ENCODE assay signal across 8 mouse cellular contexts in genomic region chr5:123058251-123059102, GRCm38 (mm10). TPM values are rescaled to one million over a fixed set of nuclear protein-coding genes. Genes with fewer than 3 reads are reported as not detected.
A peak's percentile ranks its signal among the peaks of the same experiment; 100 is the strongest.
DNase-seq lines count a peak whose midpoint lies in the region; ATAC-seq and TF ChIP-seq lines count a peak whose summit lies in the region.

No protein-coding gene starts in this region.

- no peaks in the 10 kb centered on the region for H3K27me3 ChIP-seq in heart, embryonic 12.5 days (replicated peaks)
- peaks cover 3% of the 10 kb centered on the region; the same call in 1 of the 2 replicates for H3K27me3 ChIP-seq in G1E (ENCODE audit: insufficient read depth, low read length)
- H3K27me3 ChIP-seq in heart, postnatal 0 days (ENCODE audit: control insufficient read depth, insufficient read depth, low read length): no peaks in the 10 kb centered on the region
- no peaks in the 10 kb centered on the region for H3K27me3 ChIP-seq in midbrain, embryonic 11.5 days (ENCODE audit: control insufficient read depth, insufficient read depth, low read length)

- no peak for DNase-seq in heart, adult 18-20 months
- peak; percentile 44 for DNase-seq in G1E (ENCODE audit: low spot score)
- no peak for DNase-seq in heart, postnatal 0 days (ENCODE audit: low spot score)
- DNase-seq in midbrain, embryonic 11.5 days (ENCODE audit: low spot score, missing footprints): peak; percentile 89
- no peak for DNase-seq in frontal cortex, postnatal 25 days (ENCODE audit: low spot score in 2 of 2)
- no peak for DNase-seq in left cerebral cortex, postnatal 25 days (ENCODE audit: low spot score in 2 of 2)

- peak overlapping the region; percentile 52 for H3K4me2 ChIP-seq in heart, embryonic 12.5 days
- peak overlapping the region; percentile 58 for H3K4me2 ChIP-seq in heart, postnatal 0 days (ENCODE audit: low read depth, low read length)
- peak overlapping the region; percentile 47 for H3K4me2 ChIP-seq in midbrain, embryonic 11.5 days

- ATAC-seq in heart, embryonic 12.5 days (ENCODE audit: insufficient number of reproducible peaks, low FRiP score): no peak
- peak; percentile 46; the same call in 1 of the 2 replicates for ATAC-seq in G1E (ENCODE audit: extremely low read depth, insufficient number of reproducible peaks, low FRiP score, poor library complexity, severe bottlenecking)
- ATAC-seq in heart, postnatal 0 days (ENCODE audit: insufficient read depth, low read depth): no peak
- no peak for ATAC-seq in midbrain, embryonic 11.5 days (ENCODE audit: low FRiP score)
- ATAC-seq in activated CD4-positive, CD25-positive, alpha-beta regulatory T cell, adult 4 months: no peak

- intact Hi-C loops in left cerebral cortex, postnatal 25 days (cut with DNase I): loop anchor here (5.0 kb wide), 1 partner anchor 169 kb away; no protein-coding TSS in a partner anchor

- TF ChIP-seq CTCF in G1E (IDR thresholded peaks at IDR 0.05; ENCODE audit: low read depth, low read length): no peak
- TF ChIP-seq CTCF in heart, postnatal 0 days (IDR thresholded peaks at IDR 0.05; ENCODE audit: low read depth): no peak

- peak overlapping the region; percentile 48; the same call in 1 of the 2 replicates for H3K27ac ChIP-seq in heart, embryonic 12.5 days (ENCODE audit: poor library complexity, severe bottlenecking)
- peak overlapping the region; percentile 93 for H3K27ac ChIP-seq in heart, postnatal 0 days (ENCODE audit: low read depth)
- H3K27ac ChIP-seq in midbrain, embryonic 11.5 days (ENCODE audit: low read depth, low read length): 0 out of 2 replicates have a peak overlapping the region, but pooled peaks have one; percentile 2

- H3K9ac ChIP-seq in heart, embryonic 12.5 days: peak overlapping the region; percentile 50
- H3K9ac ChIP-seq in heart, postnatal 0 days (replicated peaks; ENCODE audit: low read depth, low read length): peak overlapping the region; percentile 48
- peak overlapping the region; percentile 57 for H3K9ac ChIP-seq in midbrain, embryonic 11.5 days (ENCODE audit: low read length)

- TF ChIP-seq EP300 in heart, postnatal 0 days (IDR thresholded peaks at IDR 0.05; ENCODE audit: low read depth): no peak

- no peaks in the 10 kb centered on the region for H3K36me3 ChIP-seq in heart, embryonic 12.5 days
- no peaks in the 10 kb centered on the region for H3K36me3 ChIP-seq in G1E (replicated peaks)
- no peaks in the 10 kb centered on the region for H3K36me3 ChIP-seq in heart, postnatal 0 days (replicated peaks; ENCODE audit: control insufficient read depth, insufficient read depth, low read length)
- H3K36me3 ChIP-seq in midbrain, embryonic 11.5 days (ENCODE audit: control insufficient read depth, insufficient read depth, low read length): no peaks in the 10 kb centered on the region

- peak overlapping the region; percentile 39 for H3K4me3 ChIP-seq in heart, embryonic 12.5 days
- peak overlapping the region; percentile 66 for H3K4me3 ChIP-seq in G1E (ENCODE audit: low read depth, low read length)
- H3K4me3 ChIP-seq in heart, postnatal 0 days (ENCODE audit: low read depth, low read length): peak overlapping the region; percentile 39
- peak overlapping the region; percentile 28 for H3K4me3 ChIP-seq in midbrain, embryonic 11.5 days (ENCODE audit: low read depth, low read length)

- 41% methylated on average over 16 of the region's 16 CpGs for WGBS in heart, embryonic 12.5 days
- WGBS in heart, postnatal 0 days: 29% methylated on average over 16 of the region's 16 CpGs
- 47% methylated on average over 16 of the region's 16 CpGs for WGBS in midbrain, embryonic 11.5 days

- H3K9me3 ChIP-seq in heart, embryonic 12.5 days (replicated peaks): no peaks in the 10 kb centered on the region
- H3K9me3 ChIP-seq in G1E (replicated peaks): no peaks in the 10 kb centered on the region
- no peaks in the 10 kb centered on the region for H3K9me3 ChIP-seq in heart, postnatal 0 days (replicated peaks; ENCODE audit: control insufficient read depth, low read length)
- H3K9me3 ChIP-seq in midbrain, embryonic 11.5 days (ENCODE audit: control insufficient read depth, low read length): no peaks in the 10 kb centered on the region

- H3K4me1 ChIP-seq in heart, embryonic 12.5 days (replicated peaks): peaks cover 13% of the 10 kb centered on the region
- peaks cover 25% of the 10 kb centered on the region for H3K4me1 ChIP-seq in G1E (ENCODE audit: insufficient read depth, low read depth, low read length)
- 0 out of 2 replicates have a peak, but pooled peaks cover 8% of the 10 kb centered on the region for H3K4me1 ChIP-seq in heart, postnatal 0 days (ENCODE audit: control insufficient read depth, insufficient read depth)
- no peaks in the 10 kb centered on the region for H3K4me1 ChIP-seq in midbrain, embryonic 11.5 days (ENCODE audit: control insufficient read depth, insufficient read depth, low read length)

RNA-seq across cellular contexts. Expression of gene Tmem120b, which starts 9.7 kb away (rescaled TPM):
- 12.9 and 13.0 TPM in 2 replicates for polyA plus RNA-seq in heart, embryonic 12.5 days (2016; fragmentation: Nextera tagmentation; extraction: Ambion mirVana)
- 10 to 100 TPM; 10.1 to 10.3 TPM for total RNA-seq in heart, adult 18-20 months (2021)
- 2.3 TPM in 1 of 2 replicates, not detected in the other for total RNA-seq in G1E (2014; fragmentation: Nextera tagmentation)
- total RNA-seq in G1E (2017): 0.93 and 1.3 TPM in 2 replicates
- 0.53 and 0.59 TPM in 2 replicates for polyA plus RNA-seq in G1E (2012)
- 6.5 and 8.7 TPM in 2 replicates for total RNA-seq in heart, postnatal 0 days (2014; rRNA removed; ENCODE audit: low replicate concordance)
- 10.7 and 11.1 TPM in 2 replicates for polyA plus RNA-seq in heart, postnatal 0 days (2015; fragmentation: Nextera tagmentation; extraction: Ambion mirVana)
- 7.6 and 7.9 TPM in 2 replicates for polyA plus RNA-seq in midbrain, embryonic 11.5 days (2014; fragmentation: Nextera tagmentation; extraction: Ambion mirVana)
- 10 to 100 TPM; 14.3 to 17.1 TPM for total RNA-seq in left cerebral cortex, postnatal 25 days (2021)
- polyA plus RNA-seq in activated CD4-positive, CD25-positive, alpha-beta regulatory T cell, adult 4 months (2017; shearing (Covaris generic)): 1 to 10 TPM; 2.2 to 2.3 TPM

RNA-seq across cellular contexts. Expression of gene Morn3, which starts 11.7 kb away (rescaled TPM):
- not detected in 2 replicates for polyA plus RNA-seq in heart, embryonic 12.5 days (2016; fragmentation: Nextera tagmentation; extraction: Ambion mirVana)
- total RNA-seq in heart, adult 18-20 months (2021): not detected
- not detected in 2 replicates for total RNA-seq in G1E (2014; fragmentation: Nextera tagmentation)
- 0.23 TPM in 1 of 2 replicates, not detected in the other for total RNA-seq in G1E (2017)
- not detected in 2 replicates for polyA plus RNA-seq in G1E (2012)
- not detected in 2 replicates for total RNA-seq in heart, postnatal 0 days (2014; rRNA removed; ENCODE audit: low replicate concordance)
- polyA plus RNA-seq in heart, postnatal 0 days (2015; fragmentation: Nextera tagmentation; extraction: Ambion mirVana): 0.36 TPM in 1 of 2 replicates, not detected in the other
- polyA plus RNA-seq in midbrain, embryonic 11.5 days (2014; fragmentation: Nextera tagmentation; extraction: Ambion mirVana): not detected in 2 replicates
- under 1 TPM in 1 of 2 experiments, not detected in 1; 0.73 TPM for total RNA-seq in left cerebral cortex, postnatal 25 days (2021)
- 1 to 10 TPM; 3.2 to 4.9 TPM for polyA plus RNA-seq in activated CD4-positive, CD25-positive, alpha-beta regulatory T cell, adult 4 months (2017; shearing (Covaris generic))

RNA-seq across cellular contexts. Expression of gene Orai1, which starts 43.6 kb away (rescaled TPM):
- polyA plus RNA-seq in heart, embryonic 12.5 days (2016; fragmentation: Nextera tagmentation; extraction: Ambion mirVana): 22.8 and 23.3 TPM in 2 replicates
- total RNA-seq in heart, adult 18-20 months (2021): 10 to 100 TPM; 12.2 to 12.5 TPM
- total RNA-seq in G1E (2014; fragmentation: Nextera tagmentation): 16.0 and 18.8 TPM in 2 replicates
- 7.1 and 10.2 TPM in 2 replicates for total RNA-seq in G1E (2017)
- polyA plus RNA-seq in G1E (2012): 16.4 and 18.1 TPM in 2 replicates
- 23.9 and 43.4 TPM in 2 replicates for total RNA-seq in heart, postnatal 0 days (2014; rRNA removed; ENCODE audit: low replicate concordance)
- polyA plus RNA-seq in heart, postnatal 0 days (2015; fragmentation: Nextera tagmentation; extraction: Ambion mirVana): 18.7 and 21.2 TPM in 2 replicates
- polyA plus RNA-seq in midbrain, embryonic 11.5 days (2014; fragmentation: Nextera tagmentation; extraction: Ambion mirVana): 8.2 and 10.5 TPM in 2 replicates
- total RNA-seq in left cerebral cortex, postnatal 25 days (2021): 10 to 100 TPM in 1 of 2 experiments, 1 to 10 TPM in 1; 8.3 to 10.3 TPM
- 1 to 10 TPM; 8.1 to 9.4 TPM for polyA plus RNA-seq in activated CD4-positive, CD25-positive, alpha-beta regulatory T cell, adult 4 months (2017; shearing (Covaris generic))

Comparison
In these comparisons a context has a peak if more than half of its experiments do, and no peak if none do; other contexts are left out.
1. H3K27ac ChIP-seq: peak in every context shown above with its lines; median percentile 93 in heart, postnatal 0 days; 48 in heart, embryonic 12.5 days; 2 in midbrain, embryonic 11.5 days.
2. DNase-seq: peak in G1E (single experiment) and midbrain, embryonic 11.5 days (single experiment); none in heart, adult 18-20 months (0 of 2), heart, postnatal 0 days (single experiment), frontal cortex, postnatal 25 days (0 of 2) and left cerebral cortex, postnatal 25 days (0 of 2).
3. Peak in every context shown above with its lines, with median percentiles within 50 percentile points of each other: H3K4me2 ChIP-seq, H3K4me3 ChIP-seq and H3K9ac ChIP-seq.